Mouse (Mus musculus) left cerebral cortex, postnatal 14 days (tissue): ENCODE measurements around the gene Dgki. TPM values are rescaled to one million over a fixed set of nuclear protein-coding genes. Genes with fewer than 3 reads are reported as not detected.

ENCODE experiments used
- DNase-seq, 2 experiments: peaks; one replicate each; pipeline ENCODE4 v3.0.0; 2021 to 2022; ENCODE audit warnings: low spot score in 2 of 2, mixed read lengths in 1 of 2
- intact Hi-C: fragments of 180-260 bp; cut with DNase I; formaldehyde crosslinking; loops from one replicate; pipeline ENCODE4 v1.15.1; 2025
- total RNA-seq, 2 experiments: library from RNA; stranded (reverse); gene quantifications; 2 replicates each; pipeline ENCODE4 v1.2.3; 2021

The Dgki gene
- total RNA-seq, 2 experiments from 2014 or later, result 62.4 to 68.7 TPM

- no peak for DNase-seq
- intact Hi-C loops, result loop anchor here (5.0 to 10.0 kb wide), 3 partner anchors 355 to 1663 kb away; no protein-coding TSS in a partner anchor
Measured at GRCm38 (mm10) chr6:37047611-37048129, 252.3 kb downstream of the Dgki start.

GRCm38 (mm10) chr6:37046152-37046788 is 253.7 kb downstream of the Dgki start:
- intact Hi-C loops, result loop anchor here (5.0 to 10.0 kb wide), 3 partner anchors 354 to 1661 kb away; no protein-coding TSS in a partner anchor
- peak; percentile 82 to 84 for DNase-seq

DNA sequence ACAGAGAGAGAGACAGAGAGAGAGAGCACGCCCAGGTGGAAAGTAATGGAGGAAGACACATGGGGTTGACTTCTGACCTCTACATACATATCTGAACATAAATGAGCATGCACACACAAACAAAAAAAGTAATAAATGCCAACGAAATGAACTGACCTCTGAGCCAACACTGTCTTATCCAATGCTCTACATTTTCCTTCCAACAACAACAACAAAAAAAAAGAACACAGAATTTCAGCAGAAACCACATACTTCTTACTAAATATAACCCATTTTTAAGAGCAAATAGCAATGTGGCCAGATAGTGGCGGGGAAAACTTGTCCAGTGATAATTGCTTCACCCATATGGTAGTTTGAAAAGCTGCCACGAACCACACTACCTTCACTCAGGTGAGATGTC is 255.2 kb downstream of the Dgki start:
- no peak for DNase-seq
- intact Hi-C loops, result loop anchor here (5.0 to 10.0 kb wide), 3 partner anchors 352 to 1660 kb away; no protein-coding TSS in a partner anchor

GRCm38 (mm10) chr6:37038444-37038843 is 261.5 kb downstream of the Dgki start:
- DNase-seq, result peak; percentile 49 to 57
- intact Hi-C loops, result loop anchor here (5.0 kb wide), 2 partner anchors 136 to 351 kb away; no protein-coding TSS in a partner anchor

GRCm38 (mm10) chr6:37037115-37037908 is 262.7 kb downstream of the Dgki start:
- intact Hi-C loops, result loop anchor here (5.0 kb wide), 2 partner anchors 135 to 350 kb away; no protein-coding TSS in a partner anchor
- DNase-seq, result peak; percentile 56 to 66

- no peak for DNase-seq
- intact Hi-C loops, result loop anchor here (5.0 kb wide), 2 partner anchors 133 to 348 kb away; no protein-coding TSS in a partner anchor
Measured at GRCm38 (mm10) chr6:37035681-37036080, 264.3 kb downstream of the Dgki start.

- intact Hi-C loops, result no loop called here
- DNase-seq, result no peak
Measured at GRCm38 (mm10) chr6:37030986-37031385, 269.0 kb downstream of the Dgki start.

GRCm38 (mm10) chr6:37030402-37030801 is 269.6 kb downstream of the Dgki start:
- intact Hi-C loops, result no loop called here
- no peak for DNase-seq

DNA sequence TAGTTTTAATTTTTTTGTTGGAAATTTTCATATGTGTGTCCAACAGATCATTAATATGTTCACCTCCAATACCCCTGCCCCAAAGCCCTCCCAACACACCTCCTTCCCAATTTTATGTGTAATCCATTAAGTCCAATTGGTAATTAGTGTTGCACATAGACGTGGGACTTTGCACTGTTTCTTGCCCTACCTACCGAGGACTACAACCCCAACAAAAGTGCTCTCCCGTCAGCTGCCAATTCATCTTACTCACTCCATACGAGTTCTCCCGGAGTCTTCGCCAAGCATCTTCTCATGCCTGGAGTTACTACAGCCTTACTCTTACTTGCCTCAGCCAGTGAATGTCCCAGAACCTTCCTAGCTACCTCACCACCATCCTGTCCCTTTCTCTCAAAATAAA is 271.1 kb downstream of the Dgki start:
- DNase-seq, result no peak
- intact Hi-C loops, result no loop called here

GRCm38 (mm10) chr6:37028300-37028699 is 271.7 kb downstream of the Dgki start:
- intact Hi-C loops, result no loop called here
- DNase-seq, result no peak

DNA sequence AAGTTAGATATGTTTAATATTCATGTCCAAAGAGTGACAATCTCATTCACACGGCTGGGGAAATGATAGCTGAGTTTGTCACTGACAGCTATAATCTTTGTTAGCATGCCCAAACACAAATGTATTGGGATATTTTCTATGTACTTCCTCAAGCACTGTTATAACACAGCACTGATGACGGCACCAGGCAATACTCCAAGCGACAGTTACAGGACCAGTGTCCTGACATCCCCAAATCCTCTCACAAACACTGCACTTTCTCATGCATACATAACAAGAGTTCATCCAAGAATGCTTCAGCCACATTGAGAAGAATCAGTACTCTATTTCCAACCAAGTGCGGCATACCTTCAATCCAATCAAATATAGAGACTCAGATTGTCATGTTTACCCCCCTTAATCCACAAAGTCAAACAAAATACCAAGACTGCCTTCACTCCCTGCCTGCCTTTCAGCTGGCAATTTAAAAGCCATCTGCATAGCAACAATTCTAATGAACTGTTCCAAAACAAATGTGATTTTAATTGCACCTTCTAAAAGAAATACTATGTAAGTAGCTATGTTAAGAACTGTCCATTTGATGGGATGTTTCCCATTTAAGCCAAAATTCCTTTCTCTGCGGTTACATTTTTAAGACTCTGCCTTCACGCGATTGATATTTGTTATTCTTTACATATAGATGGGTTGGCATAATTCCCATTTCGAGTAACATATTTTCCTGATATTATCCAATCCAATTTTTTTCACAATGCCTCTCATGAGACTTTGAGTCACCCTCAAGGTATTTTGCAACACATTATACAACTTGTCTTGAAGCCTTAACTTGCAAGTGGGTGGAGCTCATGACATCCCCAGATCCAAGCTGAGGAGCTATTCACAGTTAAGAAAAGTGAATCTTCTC is 273.4 kb downstream of the Dgki start:
- intact Hi-C loops, result no loop called here
- DNase-seq, result no peak

DNA sequence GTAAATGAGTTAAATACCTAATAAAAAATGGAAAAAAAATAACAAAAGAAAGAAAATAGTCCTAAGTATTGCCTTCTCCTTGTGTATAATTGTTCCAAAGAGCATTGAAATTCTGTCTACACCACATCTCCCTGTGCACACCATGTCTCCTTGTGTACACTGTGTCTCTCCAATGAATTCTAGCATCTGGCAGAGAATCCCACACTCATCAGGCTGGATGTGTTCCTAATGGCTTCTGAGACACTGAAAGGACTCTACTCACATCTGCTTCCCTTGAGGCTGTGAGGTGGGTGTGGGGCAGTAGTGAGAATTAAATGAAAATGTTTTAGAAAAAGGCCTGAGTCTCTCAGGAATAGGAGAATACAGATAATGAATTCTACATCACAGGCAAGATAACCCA is 283.9 kb downstream of the Dgki start:
- intact Hi-C loops, result no loop called here
- DNase-seq, result no peak

DNA sequence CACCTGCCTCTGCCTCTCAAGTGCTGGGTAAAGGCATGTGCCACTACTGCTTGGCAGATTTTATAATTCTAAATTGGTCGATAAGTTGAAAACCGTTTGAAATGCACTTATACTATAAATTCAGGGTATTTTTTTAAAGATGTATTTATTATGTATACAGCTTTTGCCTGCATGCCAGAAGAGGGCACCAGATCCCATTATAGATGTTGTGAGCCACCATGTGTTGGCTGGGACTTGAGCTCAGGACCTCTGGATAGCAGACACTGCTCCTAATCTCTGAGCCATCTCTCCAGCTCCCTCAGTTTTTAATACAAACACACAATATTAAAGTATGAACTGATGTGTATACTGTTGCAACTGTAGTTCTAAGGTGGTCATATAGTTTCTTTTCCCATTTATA is 288.4 kb downstream of the Dgki start:
- intact Hi-C loops, result no loop called here
- no peak for DNase-seq

DNA sequence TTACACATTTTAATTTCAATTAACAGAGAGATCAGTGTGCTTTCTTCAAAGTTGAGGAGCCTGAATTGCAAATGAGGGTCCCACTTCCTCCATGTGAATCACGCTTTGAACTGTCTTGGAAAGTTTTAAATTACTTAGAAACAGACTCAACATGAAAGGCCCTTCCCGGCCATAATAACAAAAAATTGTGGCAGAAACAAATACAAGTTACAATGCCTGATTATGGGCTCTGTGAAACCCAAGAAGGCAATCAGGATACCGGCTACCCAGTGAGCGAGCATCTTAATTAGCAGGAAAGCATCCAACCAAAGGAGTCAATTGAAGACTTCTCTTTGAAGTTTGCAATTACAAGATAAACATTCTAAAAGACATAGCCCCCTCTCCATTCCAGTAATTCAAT is 292.4 kb downstream of the Dgki start:
- no peak for DNase-seq

GRCm38 (mm10) chr6:37004914-37005313 is 295.1 kb downstream of the Dgki start:
- intact Hi-C loops, result no loop called here
- DNase-seq, result no peak

More for the DNA sequence above, 292.4 kb downstream of the Dgki start:
- intact Hi-C loops, result no loop called here

- intact Hi-C loops, result no loop called here
- no peak for DNase-seq
Measured at GRCm38 (mm10) chr6:37003235-37003634, 296.7 kb downstream of the Dgki start.

DNA sequence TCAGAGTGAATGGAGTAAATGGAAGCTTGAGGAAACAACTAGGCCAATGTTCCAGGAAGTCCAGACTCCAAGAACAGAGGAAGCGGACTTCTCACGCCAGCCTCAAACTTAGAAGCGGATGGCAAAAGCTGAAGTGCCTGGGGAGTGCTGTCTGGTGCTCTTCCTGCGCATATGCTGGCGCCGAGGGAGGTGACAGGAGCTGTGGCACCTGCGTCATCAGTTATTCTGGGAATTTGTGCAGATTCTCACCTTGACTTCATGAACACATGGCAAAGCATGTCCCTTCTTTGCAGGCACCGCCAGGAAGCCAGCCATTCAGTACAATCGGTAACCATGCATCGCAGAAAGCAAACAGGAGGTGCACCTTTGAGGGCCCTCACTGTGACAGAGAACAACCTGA is 301.0 kb downstream of the Dgki start:
- no peak for DNase-seq
- intact Hi-C loops, result no loop called here

- intact Hi-C loops, result no loop called here
- no peak for DNase-seq
Measured at GRCm38 (mm10) chr6:36994329-36994728, 305.7 kb downstream of the Dgki start.

DNA sequence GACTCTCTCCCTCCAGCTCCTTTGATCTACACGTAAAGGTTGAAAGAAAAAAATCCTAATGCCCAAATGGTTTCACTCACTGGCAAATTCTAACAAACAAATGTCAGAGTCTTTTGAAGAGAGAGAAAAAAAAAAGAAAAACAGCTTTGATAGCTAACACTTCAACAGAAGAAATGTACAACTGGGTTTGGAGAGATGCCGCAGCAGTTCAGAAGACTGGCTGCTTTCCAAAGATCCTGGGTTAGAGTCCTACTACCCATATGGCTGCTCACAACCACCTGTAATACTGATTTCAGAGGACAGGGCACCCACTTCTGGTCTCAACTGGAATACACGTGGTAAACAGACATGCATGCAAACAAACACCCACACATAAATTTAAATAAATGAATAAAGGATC is 309.8 kb downstream of the Dgki start:
- intact Hi-C loops, result no loop called here
- DNase-seq, result no peak
